Mouse (Mus musculus) spleen, adult 2 months (tissue): ENCODE results near the gene Rbfox1. TPM values are rescaled to one million over a fixed set of nuclear protein-coding genes. Genes with fewer than 3 reads are reported as not detected.

ENCODE experiments used
- DNase-seq, 2 experiments: peaks; one replicate each; pipeline versions ENCODE4 v3.0.0 to v3.0.0-alpha.2; 2012 to 2021; ENCODE audit warnings: low spot score in 2 of 2, low read depth in 1 of 2
- H3K27ac ChIP-seq: fragments of 200-500 bp; 2 replicates; pipeline ENCODE4 v1.5.1; 2012; ENCODE audit warnings: low read length, inconsistent platforms; ENCODE audit not compliant: insufficient read depth
- H3K27me3 ChIP-seq: fragments of 200-500 bp; 2 replicates; pipeline ENCODE4 v1.6.1; 2012; ENCODE audit warnings: mild to moderate bottlenecking, moderate library complexity, low read length, inconsistent platforms; ENCODE audit not compliant: control insufficient read depth, insufficient read depth
- H3K36me3 ChIP-seq: fragments of 200-500 bp; 2 replicates; pipeline ENCODE4 v1.6.1; 2012; ENCODE audit warnings: mild to moderate bottlenecking, low read length, inconsistent platforms; ENCODE audit not compliant: control insufficient read depth, insufficient read depth
- H3K4me1 ChIP-seq: fragments of 200-500 bp; 2 replicates; pipeline ENCODE4 v1.6.1; 2011; ENCODE audit warnings: inconsistent platforms; ENCODE audit not compliant: control insufficient read depth, insufficient read depth, insufficient read length
- H3K4me3 ChIP-seq: fragments of 200-500 bp; 2 replicates; pipeline ENCODE4 v1.5.1; 2011; ENCODE audit warnings: mild to moderate bottlenecking, inconsistent platforms; ENCODE audit not compliant: insufficient read depth, insufficient read length; ENCODE audit errors: extremely low read depth
- CTCF ChIP-seq: fragments of 200-500 bp; IDR thresholded peaks from 2 replicates; pipeline ENCODE4 v1.5.1; 2011; ENCODE audit warnings: mild to moderate bottlenecking, inconsistent platforms; ENCODE audit not compliant: insufficient read depth, insufficient read length, insufficient replicate concordance; ENCODE audit errors: extremely low read depth
- POLR2A ChIP-seq: fragments of 200-500 bp; IDR thresholded peaks from 2 replicates; pipeline ENCODE4 v1.6.1; 2011; ENCODE audit warnings: low read depth, low read length, inconsistent platforms
- WGBS: fragments of 180-500 bp; shearing (Covaris S2); methylation state at CpG from one replicate; pipeline ENCODE4 v1.1.7; 2018; 5-methylcytosine and 5-hydroxymethylcytosine counted together
- polyA plus RNA-seq: library from polyadenylated mRNA; depleted of rRNA; stranded (reverse); fragments of >200 nt; gene quantifications from 2 replicates; pipeline ENCODE4 v1.2.3, GENCODE M21; 2012

Gene Rbfox1
- polyA plus RNA-seq, 1 experiment: 1.0 TPM

DNA sequence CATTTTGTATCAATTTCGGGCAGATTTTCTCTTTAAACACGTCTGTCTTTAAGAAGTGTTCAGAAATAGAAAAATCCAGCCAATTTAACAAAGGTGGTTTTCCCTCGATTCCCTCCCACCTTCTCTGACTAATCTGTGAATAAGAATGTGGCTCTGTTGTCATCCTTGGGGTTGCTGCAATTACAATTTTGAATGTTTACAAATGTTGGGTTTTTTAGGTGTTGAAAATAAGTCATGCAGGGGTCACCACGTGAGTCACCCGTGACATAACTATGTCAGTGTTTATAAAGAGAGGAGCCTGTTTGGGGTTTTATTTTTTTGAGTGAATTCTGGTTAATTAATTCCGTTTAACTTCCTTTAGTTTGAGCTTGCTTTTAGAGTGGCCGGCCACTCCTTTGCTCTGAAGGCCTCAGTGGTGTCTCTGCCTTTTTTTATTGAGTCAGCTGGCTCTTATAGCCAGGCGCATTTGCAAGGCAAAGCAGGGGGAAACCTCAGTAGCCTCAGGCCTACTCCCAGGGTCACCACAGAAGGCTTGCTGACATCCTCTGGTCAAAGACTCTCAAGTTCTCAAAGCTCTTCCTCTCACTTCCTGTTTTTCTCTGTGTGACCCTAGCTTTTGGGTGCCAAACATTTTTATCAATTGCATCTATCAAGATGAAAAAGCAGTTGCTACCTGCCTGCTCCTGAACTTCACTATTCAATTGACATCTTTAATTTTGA, 957.1 kb downstream of the Rbfox1 start:
- H3K36me3 ChIP-seq: no peaks in the 10 kb centered on the region
- DNase-seq: no peak
- no peak overlapping the region for H3K4me3 ChIP-seq
- 70% methylated on average over 8 of the region's 8 CpGs for WGBS
- no peak overlapping the region for H3K27ac ChIP-seq
- H3K4me1 ChIP-seq: no peaks in the 10 kb centered on the region
- H3K27me3 ChIP-seq: no peaks in the 10 kb centered on the region
- TF ChIP-seq POLR2A (no peak), CTCF (no peak)

DNA sequence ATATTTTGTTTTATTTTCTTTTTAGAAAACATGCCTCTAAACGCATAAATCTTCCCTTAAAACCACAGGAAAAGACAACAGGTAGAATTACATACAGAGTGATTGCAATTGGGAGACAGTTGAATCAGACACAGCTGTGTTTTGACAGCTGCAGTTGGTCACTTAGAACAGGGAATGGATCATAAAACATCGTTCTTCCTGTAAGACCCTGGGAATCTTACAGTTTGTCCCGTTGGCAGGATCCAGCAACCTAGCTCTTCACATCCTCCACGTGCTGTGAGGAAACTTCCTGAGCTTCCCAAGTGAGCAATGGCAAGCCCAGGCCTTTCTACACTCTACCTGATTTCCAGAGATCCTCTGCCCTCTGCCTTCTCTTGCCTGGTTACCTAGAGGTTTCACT, 959.5 kb downstream of the Rbfox1 start:
- no peak for TF ChIP-seq CTCF
- no peak for TF ChIP-seq POLR2A
- Histone ChIP-seq H3K27ac (no peak overlapping the region), H3K27me3 (no peaks in the 10 kb centered on the region), H3K36me3 (no peaks in the 10 kb centered on the region), H3K4me3 (no peak overlapping the region), H3K4me1 (no peaks in the 10 kb centered on the region)
- no peak for DNase-seq
- whole genome bisulfite sequencing: 30% methylated on average over 4 of the region's 4 CpGs

DNA sequence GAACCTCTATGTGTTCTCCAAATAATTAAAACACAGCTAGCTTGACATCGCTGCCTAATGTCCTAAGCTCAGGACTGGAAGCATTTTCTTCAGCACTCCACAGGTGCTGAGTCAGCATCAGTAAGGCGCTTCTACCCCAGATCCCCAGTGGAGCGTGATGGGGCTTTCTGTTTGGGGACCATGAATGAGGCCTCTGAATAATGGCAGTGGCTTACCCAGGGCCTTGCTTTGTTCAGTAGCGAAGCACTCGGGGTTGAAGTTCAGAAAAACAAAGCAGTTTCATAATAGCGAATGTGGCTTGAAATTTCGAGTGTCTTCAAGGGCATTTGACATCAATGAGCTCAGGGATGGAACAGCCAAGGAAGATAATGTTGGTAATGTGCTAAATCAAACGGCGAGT, 966.2 kb downstream of the Rbfox1 start:
- Histone ChIP-seq H3K4me1 (no peaks in the 10 kb centered on the region), H3K27me3 (no peaks in the 10 kb centered on the region), H3K36me3 (no peaks in the 10 kb centered on the region), H3K27ac (no peak overlapping the region), H3K4me3 (no peak overlapping the region)
- DNase-seq: no peak
- 84% methylated on average over 9 of the region's 9 CpGs for WGBS
- TF ChIP-seq POLR2A (no peak), CTCF (no peak)

DNA sequence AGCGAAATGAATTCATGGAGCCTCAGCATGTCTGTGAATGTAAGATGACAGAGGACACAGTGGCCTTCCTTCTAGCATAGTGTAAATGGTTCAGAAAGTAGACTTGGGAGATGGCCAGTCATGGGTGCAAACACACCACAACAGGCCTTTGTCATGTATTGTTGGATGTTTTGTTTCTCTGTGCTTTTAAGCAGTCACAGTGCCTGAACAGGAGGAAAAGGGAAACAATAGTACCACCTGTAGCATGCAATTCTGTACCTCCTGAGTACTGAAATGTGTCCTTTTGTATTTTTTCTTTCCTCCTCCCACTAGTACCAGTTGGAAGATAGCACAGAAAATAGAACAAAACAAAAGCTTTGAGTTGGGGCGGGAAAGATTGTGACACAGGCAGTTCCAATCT, 968.6 kb downstream of the Rbfox1 start:
- WGBS: 91% methylated on average over 2 of the region's 2 CpGs
- Histone ChIP-seq H3K27me3 (no peaks in the 10 kb centered on the region), H3K4me1 (no peaks in the 10 kb centered on the region), H3K27ac (no peak overlapping the region), H3K36me3 (no peaks in the 10 kb centered on the region), H3K4me3 (no peak overlapping the region)
- no peak for DNase-seq
- TF ChIP-seq POLR2A: no peak

DNA sequence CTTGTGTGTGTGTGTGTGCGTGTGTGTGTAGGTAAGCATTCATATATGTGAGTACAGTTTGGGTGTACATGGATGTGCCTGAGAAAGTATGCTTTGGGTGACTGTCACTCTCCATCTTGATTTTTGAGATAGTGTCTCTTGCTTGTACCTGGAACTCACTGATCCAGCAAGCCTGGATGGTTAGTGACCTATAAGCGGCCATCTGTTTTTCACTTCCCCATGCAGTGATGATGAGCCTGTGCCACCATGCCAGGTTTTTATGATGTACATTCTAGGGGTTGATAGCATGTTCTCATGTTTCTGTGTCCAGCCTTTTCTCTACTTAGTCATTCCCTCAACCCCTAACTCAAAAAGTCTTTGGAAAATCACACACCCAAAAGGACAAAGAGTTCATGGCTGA, 976.5 kb downstream of the Rbfox1 start:
- Histone ChIP-seq H3K36me3 (no peaks in the 10 kb centered on the region), H3K4me3 (no peak overlapping the region), H3K4me1 (no peaks in the 10 kb centered on the region), H3K27me3 (no peaks in the 10 kb centered on the region), H3K27ac (no peak overlapping the region)
- no peak for DNase-seq
- TF ChIP-seq POLR2A (no peak), CTCF (no peak)
- 83% methylated on average over 2 of the region's 2 CpGs for WGBS

DNA sequence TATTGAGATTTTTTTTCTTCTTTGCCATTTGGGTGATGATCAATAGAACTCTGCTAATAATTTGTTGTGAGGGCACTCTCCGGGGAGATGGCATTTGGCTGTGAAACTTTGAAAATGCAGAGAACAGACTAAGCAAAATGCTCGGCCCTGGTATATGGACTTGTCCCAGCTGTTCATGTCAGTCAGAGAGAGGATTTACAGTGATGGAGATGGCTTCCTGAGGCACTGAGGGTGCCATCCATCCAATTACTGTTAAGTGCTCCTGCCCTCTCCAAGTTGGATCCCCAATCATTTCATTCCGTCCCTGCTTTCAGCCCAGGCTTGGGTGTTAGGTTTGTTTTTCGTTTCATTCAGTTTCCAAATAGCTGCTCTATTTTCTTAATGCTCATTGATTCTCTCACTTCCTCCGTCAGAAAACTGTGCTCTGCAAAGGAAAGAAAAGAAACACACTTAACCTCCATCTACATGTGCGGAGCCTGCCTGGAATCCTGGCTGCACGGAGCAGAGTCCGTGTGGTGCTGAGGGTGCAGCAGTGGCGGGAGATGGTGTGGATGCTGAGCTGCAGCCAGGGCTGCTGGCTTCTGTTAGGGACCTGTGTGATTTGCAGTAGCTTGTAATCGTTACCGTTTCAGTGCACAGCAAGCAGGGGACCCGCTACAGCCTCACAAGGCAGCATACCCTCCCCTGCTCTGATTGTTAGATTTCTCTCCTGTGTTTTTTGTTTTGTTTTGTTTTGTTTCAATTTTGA, 997.7 kb downstream of the Rbfox1 start:
- DNase-seq: no peak
- 56% methylated on average over 12 of the region's 12 CpGs for WGBS
- H3K36me3 ChIP-seq: no peaks in the 10 kb centered on the region
- H3K27me3 ChIP-seq: no peaks in the 10 kb centered on the region
- H3K4me3 ChIP-seq: no peak overlapping the region
- TF ChIP-seq CTCF (no peak), POLR2A (no peak)
- H3K27ac ChIP-seq: no peak overlapping the region
- H3K4me1 ChIP-seq: no peaks in the 10 kb centered on the region

DNA sequence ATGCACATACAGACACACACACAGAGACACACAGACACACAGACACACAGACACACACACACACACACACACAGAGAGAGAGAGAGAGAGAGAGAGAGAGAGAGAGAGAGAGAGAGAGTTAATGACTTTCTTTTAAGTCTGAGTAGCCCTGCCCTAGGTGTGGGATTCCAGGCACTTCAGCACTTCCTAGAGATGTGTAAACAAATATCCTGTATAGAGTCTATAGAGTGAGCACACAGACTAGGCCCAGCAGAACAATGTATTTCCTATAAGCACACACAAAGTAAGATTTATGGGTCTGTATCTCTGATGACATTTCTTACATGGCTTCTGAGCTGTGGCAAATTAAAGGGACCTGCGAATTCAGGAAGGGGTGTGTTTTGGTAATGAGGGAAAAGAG, 998.6 kb downstream of the Rbfox1 start:
- TF ChIP-seq CTCF (no peak), POLR2A (no peak)
- Histone ChIP-seq H3K27me3 (no peaks in the 10 kb centered on the region), H3K4me3 (no peak overlapping the region), H3K36me3 (no peaks in the 10 kb centered on the region), H3K4me1 (no peaks in the 10 kb centered on the region), H3K27ac (no peak overlapping the region)
- no peak for DNase-seq
- WGBS: 48% methylated on average over 1 of the region's 1 CpGs
